25 mouse cellular contexts compared by ENCODE assay signal in genomic region chr15:12805071-12805470, GRCm38 (mm10). TPM values are rescaled to one million over a fixed set of nuclear protein-coding genes. Genes with fewer than 3 reads are reported as not detected.
DNase-seq lines count a peak whose midpoint lies in the region; ATAC-seq and TF ChIP-seq lines count a peak whose summit lies in the region.
"Had no signal": no experiment of that assay in that cellular context is flagged by ENCODE, and none has a peak within 500 bp of the region (broad histone marks: within the 10 kb centered on the region; RNA-seq: fewer than 3 reads in every experiment).

No protein-coding gene starts in this region.

- 0 out of 2 replicates have a peak, but pooled peaks have one; percentile 26 for ATAC-seq in forebrain, postnatal 0 days
- no peak for ATAC-seq in forebrain, embryonic 12.5 days (ENCODE audit: low FRiP score)
- peak; percentile 33; the same call in 1 of the 2 replicates for ATAC-seq in liver, embryonic 14.5 days (ENCODE audit: insufficient read depth)
- no peak for ATAC-seq in liver, embryonic 12.5 days
- 0 out of 2 replicates have a peak, but pooled peaks have one; percentile 18 for ATAC-seq in liver, embryonic 15.5 days (ENCODE audit: insufficient read depth)
- ATAC-seq: activated CD4-positive, CD25-positive, alpha-beta regulatory T cell, adult 4 months; forebrain, embryonic 14.5 days; hindbrain, postnatal 0 days had no signal

- H3K4me1 ChIP-seq in forebrain, postnatal 0 days (ENCODE audit: insufficient read depth) = no peaks in the 10 kb centered on the region
- H3K4me1 ChIP-seq in forebrain, embryonic 12.5 days = no peaks in the 10 kb centered on the region
- H3K4me1 ChIP-seq in liver, embryonic 14.5 days (replicated peaks; ENCODE audit: control insufficient read depth in 2 of 2, insufficient read depth in 2 of 2, low read length in 1 of 2) = peaks cover 0 to 12% of the 10 kb centered on the region in 2 experiments; a peak in 3 of 4 replicates
- H3K4me1 ChIP-seq in liver, embryonic 12.5 days = peaks cover 17% of the 10 kb centered on the region
- H3K4me1 ChIP-seq in liver, embryonic 15.5 days (replicated peaks) = peaks cover 14% of the 10 kb centered on the region
- H3K4me1 ChIP-seq: forebrain, embryonic 10.5 days had no signal

- WGBS in forebrain, postnatal 0 days = 81% methylated on average over 4 of the region's 4 CpGs
- WGBS in forebrain, embryonic 12.5 days = 88% methylated on average over 4 of the region's 4 CpGs
- WGBS in liver, embryonic 14.5 days (ENCODE audit: insufficient replicate concordance) = 54% methylated on average over 4 of the region's 4 CpGs
- 68% methylated on average over 4 of the region's 4 CpGs for WGBS in liver, embryonic 12.5 days (ENCODE audit: insufficient replicate concordance)
- WGBS in liver, embryonic 15.5 days (ENCODE audit: insufficient replicate concordance) = 50% methylated on average over 4 of the region's 4 CpGs

- no peak overlapping the region for H3K9ac ChIP-seq in forebrain, postnatal 0 days
- no peak overlapping the region for H3K9ac ChIP-seq in forebrain, embryonic 12.5 days
- no peak overlapping the region for H3K9ac ChIP-seq in liver, embryonic 14.5 days (replicated peaks)
- no peak overlapping the region for H3K9ac ChIP-seq in liver, embryonic 12.5 days
- H3K9ac ChIP-seq in liver, embryonic 15.5 days = no peak overlapping the region
- H3K9ac ChIP-seq: heart, embryonic 13.5 days; hindbrain, embryonic 14.5 days had no signal

- TF ChIP-seq EP300 in liver, embryonic 14.5 days (IDR thresholded peaks at IDR 0.05; ENCODE audit: low read depth) = no peak

- DNase-seq in forebrain, postnatal 0 days = no peak
- peak in 1 of 3 experiments; percentile 82 for DNase-seq in liver, embryonic 14.5 days (ENCODE audit: low read depth in 3 of 3, low spot score in 3 of 3)
- no peak for DNase-seq in thymus, postnatal 0 days (ENCODE audit: low spot score)
- no peak for DNase-seq in gastrocnemius, adult 8-10 months (ENCODE audit: low spot score in 2 of 2)
- DNase-seq: adrenal gland, adult 8-10 months; adrenal gland, postnatal 25 days; cerebellum, adult 11-12 months; cerebellum, adult 8-10 months; cerebellum, postnatal 10 days; gastrocnemius, postnatal 10 days; gastrocnemius, postnatal 36 days; heart, adult 2 months; heart, postnatal 14 days; heart, postnatal 4 days had no signal

- H3K4me2 ChIP-seq in forebrain, postnatal 0 days (ENCODE audit: low read depth) = no peak overlapping the region
- H3K4me2 ChIP-seq in forebrain, embryonic 12.5 days = no peak overlapping the region
- no peak overlapping the region for H3K4me2 ChIP-seq in liver, embryonic 14.5 days (ENCODE audit: low read depth)
- H3K4me2 ChIP-seq in liver, embryonic 12.5 days = no peak overlapping the region
- H3K4me2 ChIP-seq in liver, embryonic 15.5 days = no peak overlapping the region
- H3K4me2 ChIP-seq: heart, embryonic 13.5 days; hindbrain, embryonic 14.5 days had no signal

- no peak overlapping the region for H3K4me3 ChIP-seq in forebrain, postnatal 0 days (ENCODE audit: low read depth, low read length)
- no peak overlapping the region for H3K4me3 ChIP-seq in forebrain, embryonic 12.5 days (replicated peaks)
- H3K4me3 ChIP-seq in liver, embryonic 14.5 days (ENCODE audit: insufficient read depth in 1 of 2, low read depth in 2 of 2, low read length in 2 of 2) = no peak overlapping the region
- H3K4me3 ChIP-seq in liver, embryonic 12.5 days = no peak overlapping the region
- no peak overlapping the region for H3K4me3 ChIP-seq in liver, embryonic 15.5 days (replicated peaks)
- H3K4me3 ChIP-seq: forebrain, embryonic 10.5 days; heart, adult 2 months; heart, embryonic 10.5 days; heart, embryonic 13.5 days had no signal

- no peaks in the 10 kb centered on the region for H3K9me3 ChIP-seq in forebrain, postnatal 0 days (ENCODE audit: low read length)
- no peaks in the 10 kb centered on the region for H3K9me3 ChIP-seq in forebrain, embryonic 12.5 days
- no peaks in the 10 kb centered on the region for H3K9me3 ChIP-seq in liver, embryonic 14.5 days (ENCODE audit: control insufficient read depth, low read length)
- no peaks in the 10 kb centered on the region for H3K9me3 ChIP-seq in liver, embryonic 12.5 days (replicated peaks)
- H3K9me3 ChIP-seq in liver, embryonic 15.5 days (replicated peaks) = no peaks in the 10 kb centered on the region
- H3K9me3 ChIP-seq: forebrain, embryonic 10.5 days; heart, embryonic 10.5 days; heart, embryonic 13.5 days had no signal

- TF ChIP-seq CTCF in forebrain, postnatal 0 days (IDR thresholded peaks at IDR 0.05; ENCODE audit: low read depth) = no peak
- TF ChIP-seq CTCF in liver, embryonic 14.5 days (IDR thresholded peaks at IDR 0.05; ENCODE audit: low read depth) = no peak

- no peaks in the 10 kb centered on the region for H3K27me3 ChIP-seq in forebrain, postnatal 0 days (ENCODE audit: insufficient read depth, low read length)
- H3K27me3 ChIP-seq in forebrain, embryonic 12.5 days = no peaks in the 10 kb centered on the region
- no peaks in the 10 kb centered on the region for H3K27me3 ChIP-seq in liver, embryonic 14.5 days (ENCODE audit: control insufficient read depth, insufficient read depth, low read length)
- H3K27me3 ChIP-seq in liver, embryonic 12.5 days (replicated peaks) = no peaks in the 10 kb centered on the region
- H3K27me3 ChIP-seq in liver, embryonic 15.5 days = no peaks in the 10 kb centered on the region
- H3K27me3 ChIP-seq: CH12.LX; heart, embryonic 13.5 days had no signal

- H3K36me3 ChIP-seq in forebrain, postnatal 0 days (ENCODE audit: insufficient read depth) = peaks cover 27% of the 10 kb centered on the region
- H3K36me3 ChIP-seq in forebrain, embryonic 12.5 days (replicated peaks) = peaks cover 34% of the 10 kb centered on the region
- H3K36me3 ChIP-seq in liver, embryonic 14.5 days (replicated peaks; ENCODE audit: control insufficient read depth, insufficient read depth, low read depth) = peaks cover 27% of the 10 kb centered on the region
- H3K36me3 ChIP-seq in liver, embryonic 12.5 days = peaks cover 44% of the 10 kb centered on the region
- peaks cover 40% of the 10 kb centered on the region for H3K36me3 ChIP-seq in liver, embryonic 15.5 days (replicated peaks)

- no peak overlapping the region for H3K27ac ChIP-seq in forebrain, postnatal 0 days (ENCODE audit: low read depth, low read length)
- H3K27ac ChIP-seq in forebrain, embryonic 12.5 days = no peak overlapping the region
- H3K27ac ChIP-seq in liver, embryonic 14.5 days = no peak overlapping the region
- H3K27ac ChIP-seq in liver, embryonic 12.5 days = no peak overlapping the region
- no peak overlapping the region for H3K27ac ChIP-seq in liver, embryonic 15.5 days (replicated peaks)
- H3K27ac ChIP-seq: forebrain, embryonic 10.5 days; heart, adult 2 months; heart, embryonic 10.5 days; heart, embryonic 13.5 days; hindbrain, embryonic 14.5 days; hindbrain, postnatal 0 days had no signal

RNA-seq across cellular contexts. Expression of gene 6030458C11Rik, which starts 19.4 kb away (rescaled TPM):
- total RNA-seq in forebrain, postnatal 0 days (2014; rRNA removed) = 30.3 and 31.5 TPM in 2 replicates
- 13.2 and 21.0 TPM in 2 replicates for polyA plus RNA-seq in forebrain, postnatal 0 days (2015; fragmentation: Nextera tagmentation; extraction: Ambion mirVana)
- 34.9 and 38.3 TPM in 2 replicates for polyA plus RNA-seq in forebrain, embryonic 12.5 days (2016; fragmentation: Nextera tagmentation; extraction: Ambion mirVana)
- 16.9 and 21.4 TPM in 2 replicates for polyA plus RNA-seq in liver, embryonic 14.5 days (2012; rRNA removed)
- polyA plus RNA-seq in liver, embryonic 14.5 days (2014; fragmentation: Nextera tagmentation; extraction: Ambion mirVana) = 14.3 and 14.7 TPM in 2 replicates
- 48.6 and 52.0 TPM in 2 replicates for polyA plus RNA-seq in liver, embryonic 12.5 days (2016; fragmentation: Nextera tagmentation; extraction: Ambion mirVana)
- polyA plus RNA-seq in liver, embryonic 15.5 days (2015; fragmentation: Nextera tagmentation; extraction: Ambion mirVana) = 23.9 and 25.4 TPM in 2 replicates
- polyA plus RNA-seq in thymus, postnatal 0 days (2015; fragmentation: Nextera tagmentation; extraction: Ambion mirVana) = 25.3 and 29.6 TPM in 2 replicates
- 10 to 100 TPM; 20.0 to 25.6 (median 23.0) TPM for total RNA-seq in gastrocnemius, adult 8-10 months (2022)

RNA-seq across cellular contexts. Expression of gene Drosha, which starts 19.5 kb away (rescaled TPM):
- total RNA-seq in forebrain, postnatal 0 days (2014; rRNA removed) = 37.0 and 43.9 TPM in 2 replicates
- 41.7 and 47.3 TPM in 2 replicates for polyA plus RNA-seq in forebrain, postnatal 0 days (2015; fragmentation: Nextera tagmentation; extraction: Ambion mirVana)
- polyA plus RNA-seq in forebrain, embryonic 12.5 days (2016; fragmentation: Nextera tagmentation; extraction: Ambion mirVana) = 73.9 and 81.9 TPM in 2 replicates
- polyA plus RNA-seq in liver, embryonic 14.5 days (2012; rRNA removed) = 6.6 and 8.8 TPM in 2 replicates
- polyA plus RNA-seq in liver, embryonic 14.5 days (2014; fragmentation: Nextera tagmentation; extraction: Ambion mirVana) = 13.5 and 16.8 TPM in 2 replicates
- polyA plus RNA-seq in liver, embryonic 12.5 days (2016; fragmentation: Nextera tagmentation; extraction: Ambion mirVana) = 24.3 and 26.3 TPM in 2 replicates
- 11.1 and 11.2 TPM in 2 replicates for polyA plus RNA-seq in liver, embryonic 15.5 days (2015; fragmentation: Nextera tagmentation; extraction: Ambion mirVana)
- polyA plus RNA-seq in thymus, postnatal 0 days (2015; fragmentation: Nextera tagmentation; extraction: Ambion mirVana) = 15.4 and 18.8 TPM in 2 replicates
- total RNA-seq in gastrocnemius, adult 8-10 months (2022) = 10 to 100 TPM; 34.5 to 38.1 (median 36.3) TPM

Comparison
In these comparisons a context has a peak if more than half of its experiments do, and no peak if none do; other contexts are left out.
1. ATAC-seq: peak in forebrain, postnatal 0 days (single experiment), liver, embryonic 14.5 days (single experiment) and liver, embryonic 15.5 days (single experiment); none in forebrain, embryonic 12.5 days (single experiment) and liver, embryonic 12.5 days (single experiment).